Mouse (Mus musculus): ENCODE data around the gene L2hgdh.

GRCm38 (mm10) chr12:69724018-69724710 lies 509 bp downstream of the L2hgdh start:
- TF ChIP-seq CTCF (IDR thresholded peaks at IDR 0.05; ENCODE audit: low read depth, low read length) (no peak), POLR2A (IDR thresholded peaks at IDR 0.05; ENCODE audit: extremely low read depth, insufficient read depth, low read length) (no peak)
